Mouse (Mus musculus) neural tube, embryonic 11.5 days (tissue): Measurements from ENCODE around the gene Mrrf. TPM values are rescaled to one million over a fixed set of nuclear protein-coding genes. Genes with fewer than 3 reads are reported as not detected.
"Not testable (repeated sequence)": the region's sequence is repeated elsewhere in the genome, so short reads cannot be mapped to it uniquely, and the experiment has no call there.

Experiments used
- ATAC-seq: fragments of 200-750 bp; cut with Nextera tagmentation; 2 replicates; pipeline ENCODE4 v1.8.0; 2017; ENCODE audit warnings: moderate number of reproducible peaks, mild to moderate bottlenecking, moderate TSS enrichment, moderate library complexity; ENCODE audit not compliant: insufficient read depth, low FRiP score, low TSS enrichment
- DNase-seq: peaks from one replicate; pipeline ENCODE4 v3.0.0-alpha.2; 2015; ENCODE audit warnings: low spot score
- H3K27ac ChIP-seq: fragments of 300-500 bp; sonication (generic); 2 replicates; pipeline ENCODE4 v1.5.1; 2014; ENCODE audit warnings: low read depth, mild to moderate bottlenecking, low read length
- H3K27me3 ChIP-seq: fragments of 300-500 bp; sonication (generic); 2 replicates; pipeline ENCODE4 v1.6.1; 2014; ENCODE audit warnings: mild to moderate bottlenecking, low read length, mixed read lengths; ENCODE audit not compliant: control insufficient read depth, insufficient read depth
- H3K36me3 ChIP-seq: fragments of 300-500 bp; sonication (generic); 2 replicates; pipeline ENCODE4 v1.6.1; 2014; ENCODE audit warnings: mild to moderate bottlenecking, low read length, moderate library complexity, mixed read lengths; ENCODE audit not compliant: control insufficient read depth, insufficient read depth
- H3K4me1 ChIP-seq: fragments of 300-500 bp; sonication (generic); 2 replicates; pipeline ENCODE4 v1.6.1; 2014; ENCODE audit warnings: low read length, mixed read lengths; ENCODE audit not compliant: control insufficient read depth, insufficient read depth
- H3K4me2 ChIP-seq: fragments of 300-500 bp; sonication (generic); 2 replicates; pipeline ENCODE4 v1.6.1; 2014; ENCODE audit warnings: low read depth, mild to moderate bottlenecking, moderate library complexity
- H3K4me3 ChIP-seq: fragments of 300-500 bp; sonication (generic); 2 replicates; pipeline ENCODE4 v1.5.1; 2014; ENCODE audit warnings: low read depth, low read length
- H3K9ac ChIP-seq: fragments of 300-500 bp; sonication (generic); 2 replicates; pipeline ENCODE4 v1.6.1; 2014; ENCODE audit warnings: mild to moderate bottlenecking, low read length
- H3K9me3 ChIP-seq: fragments of 300-500 bp; sonication (generic); 2 replicates; pipeline ENCODE4 v1.6.1; 2016; ENCODE audit warnings: low read length; ENCODE audit not compliant: control insufficient read depth
- WGBS: fragments of 180-500 bp; shearing (Covaris S2); extraction: QIAGEN DNeasy Blood & Tissue Kit; methylation state at CpG from one replicate; pipeline ENCODE4 v1.1.7; 2014; 5-methylcytosine and 5-hydroxymethylcytosine counted together
- polyA plus RNA-seq: library from polyadenylated mRNA; unstranded; fragments of >200 nt; fragmentation: Nextera tagmentation; extraction: Ambion mirVana; gene quantifications from 2 replicates; pipeline ENCODE4 v1.2.1, GENCODE M21; 2014

Mrrf gene
- polyA plus RNA-seq, 1 experiment from 2014 or later: 31.3 TPM

DNA sequence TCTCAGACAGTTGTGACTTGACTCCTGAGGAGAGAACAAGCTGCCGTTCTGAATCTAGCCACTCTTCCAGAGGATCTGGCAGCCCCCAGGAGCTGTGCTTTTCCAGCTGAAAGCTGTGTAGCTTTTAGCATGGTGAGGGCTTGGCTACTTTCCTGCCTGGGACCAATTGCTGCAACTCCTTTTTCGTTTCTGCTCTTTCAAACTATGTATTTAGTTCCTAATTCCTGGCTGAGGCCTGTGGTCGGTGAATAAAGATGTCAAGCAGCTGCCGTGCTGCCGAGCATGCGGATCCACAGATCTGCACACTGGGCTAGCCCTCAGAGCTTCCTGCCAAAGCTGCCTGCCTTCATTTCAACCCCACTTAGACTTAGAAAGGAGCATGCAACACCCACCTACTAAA, 48.7 kb downstream of the Mrrf start:
- no peak overlapping the region for H3K4me2 ChIP-seq

DNA sequence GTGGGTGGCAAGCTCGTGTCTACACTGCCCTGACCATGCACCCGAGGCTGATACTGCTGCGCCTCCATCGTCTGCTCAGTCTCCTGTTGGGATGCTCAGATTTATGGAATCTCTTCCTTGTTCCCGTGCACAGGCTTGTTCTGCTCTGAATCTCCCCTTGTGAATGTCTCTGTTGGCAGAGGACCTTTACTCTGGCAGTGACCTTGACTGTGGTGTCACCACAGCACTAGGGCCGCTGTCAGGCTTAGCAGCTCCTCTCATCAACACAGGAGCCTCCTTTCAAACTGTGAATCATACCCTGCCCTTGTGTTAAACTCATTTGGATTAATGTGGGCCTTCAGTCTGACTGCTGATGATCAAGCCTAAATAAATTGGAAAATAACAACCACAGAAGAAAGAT, 53.0 kb downstream of the Mrrf start:
- 65% methylated on average over 6 of the region's 6 CpGs for WGBS
- not testable (repeated sequence) for ATAC-seq, H3K4me3 ChIP-seq, H3K9ac ChIP-seq, DNase-seq, H3K9me3 ChIP-seq, H3K27ac ChIP-seq, H3K27me3 ChIP-seq, H3K4me2 ChIP-seq, H3K36me3 ChIP-seq, H3K4me1 ChIP-seq

More for the DNA sequence above, 48.7 kb downstream of the Mrrf start:
- Histone ChIP-seq H3K27me3 (no peaks in the 10 kb centered on the region), H3K9ac (no peak overlapping the region), H3K36me3 (no peaks in the 10 kb centered on the region), H3K4me1 (no peaks in the 10 kb centered on the region), H3K9me3 (no peaks in the 10 kb centered on the region), H3K27ac (no peak overlapping the region), H3K4me3 (no peak overlapping the region)
- ATAC-seq: no peak
- no peak for DNase-seq
- WGBS: 83% methylated on average over 6 of the region's 6 CpGs

DNA sequence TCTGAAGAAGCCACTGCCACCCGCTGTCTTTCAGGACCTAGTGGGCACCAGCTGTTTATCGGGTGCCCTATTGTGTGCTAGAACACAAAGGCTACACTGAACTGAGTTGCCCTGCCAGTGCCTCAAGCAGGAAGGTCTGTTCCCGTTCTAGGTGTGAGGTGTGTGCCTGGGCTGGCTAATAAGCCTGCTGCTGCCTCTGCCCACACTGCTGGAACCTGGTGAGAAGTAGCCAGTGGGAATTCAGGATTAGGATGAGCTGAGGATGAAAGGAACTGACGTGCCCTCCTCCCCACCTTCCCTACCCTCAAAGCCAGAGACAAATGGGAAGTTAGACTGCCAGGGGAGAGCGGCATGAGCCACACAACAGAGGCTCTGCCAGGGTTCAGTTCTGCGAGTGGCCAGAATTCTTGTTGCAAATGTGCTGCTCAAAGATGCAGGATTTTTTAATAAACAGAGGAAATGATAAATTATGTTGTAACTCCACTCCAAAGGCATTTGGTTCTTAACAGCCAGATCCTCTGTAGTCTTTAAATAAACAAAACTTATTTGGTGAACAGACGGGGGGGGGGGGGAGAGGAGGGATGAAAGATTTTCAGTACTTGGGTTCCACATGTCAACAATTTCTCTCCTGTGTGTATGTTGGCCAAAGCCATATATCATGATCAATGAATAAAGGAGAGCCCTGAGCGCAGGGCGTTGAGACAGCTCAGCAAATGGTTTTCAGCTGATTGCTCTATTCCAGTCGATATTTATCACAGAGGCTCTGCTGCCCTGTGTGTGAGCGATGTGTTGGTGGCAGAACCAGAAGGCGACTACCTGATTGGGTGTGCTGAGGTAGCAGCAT, 55.1 kb downstream of the Mrrf start:
- Histone ChIP-seq H3K27me3 (no peaks in the 10 kb centered on the region; the same call in 1 of the 2 replicates), H3K27ac (0 out of 2 replicates have a peak overlapping the region, but pooled peaks have one; percentile 14), H3K36me3 (no peaks in the 10 kb centered on the region), H3K4me1 (no peaks in the 10 kb centered on the region), H3K9ac (no peak overlapping the region), H3K4me2 (no peak overlapping the region), H3K9me3 (no peaks in the 10 kb centered on the region), H3K4me3 (no peak overlapping the region)
- DNase-seq: no peak
- 0 out of 2 replicates have a peak, but pooled peaks have one; percentile 23 for ATAC-seq
- 49% methylated on average over 12 of the region's 12 CpGs for WGBS

DNA sequence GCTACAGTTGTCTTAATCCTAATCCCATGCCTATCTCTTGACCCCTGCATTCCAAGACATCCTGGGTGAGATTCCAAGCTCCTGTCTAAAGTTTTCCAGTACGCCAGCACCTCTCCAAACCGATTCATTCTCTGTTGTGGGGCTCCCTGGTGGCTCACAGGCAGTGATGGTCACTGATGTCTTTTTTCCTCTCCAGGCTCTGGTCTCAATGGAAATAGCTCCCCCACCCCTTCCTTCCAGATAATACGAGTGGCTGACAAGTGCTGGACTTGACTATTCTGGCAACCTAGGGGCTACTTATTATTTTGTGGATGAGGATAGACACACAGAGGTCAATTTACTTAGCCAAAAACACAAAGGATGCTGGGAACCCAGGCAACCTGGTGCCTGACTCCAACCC, 60.8 kb downstream of the Mrrf start:
- Histone ChIP-seq H3K9ac (no peak overlapping the region), H3K27ac (no peak overlapping the region), H3K9me3 (no peaks in the 10 kb centered on the region), H3K4me3 (no peak overlapping the region), H3K4me2 (no peak overlapping the region), H3K36me3 (no peaks in the 10 kb centered on the region), H3K4me1 (peaks cover 7% of the 10 kb centered on the region; the same call in 1 of the 2 replicates), H3K27me3 (peaks cover 8% of the 10 kb centered on the region)
- 70% methylated on average over 3 of the region's 3 CpGs for WGBS
- ATAC-seq: no peak
- DNase-seq: no peak

DNA sequence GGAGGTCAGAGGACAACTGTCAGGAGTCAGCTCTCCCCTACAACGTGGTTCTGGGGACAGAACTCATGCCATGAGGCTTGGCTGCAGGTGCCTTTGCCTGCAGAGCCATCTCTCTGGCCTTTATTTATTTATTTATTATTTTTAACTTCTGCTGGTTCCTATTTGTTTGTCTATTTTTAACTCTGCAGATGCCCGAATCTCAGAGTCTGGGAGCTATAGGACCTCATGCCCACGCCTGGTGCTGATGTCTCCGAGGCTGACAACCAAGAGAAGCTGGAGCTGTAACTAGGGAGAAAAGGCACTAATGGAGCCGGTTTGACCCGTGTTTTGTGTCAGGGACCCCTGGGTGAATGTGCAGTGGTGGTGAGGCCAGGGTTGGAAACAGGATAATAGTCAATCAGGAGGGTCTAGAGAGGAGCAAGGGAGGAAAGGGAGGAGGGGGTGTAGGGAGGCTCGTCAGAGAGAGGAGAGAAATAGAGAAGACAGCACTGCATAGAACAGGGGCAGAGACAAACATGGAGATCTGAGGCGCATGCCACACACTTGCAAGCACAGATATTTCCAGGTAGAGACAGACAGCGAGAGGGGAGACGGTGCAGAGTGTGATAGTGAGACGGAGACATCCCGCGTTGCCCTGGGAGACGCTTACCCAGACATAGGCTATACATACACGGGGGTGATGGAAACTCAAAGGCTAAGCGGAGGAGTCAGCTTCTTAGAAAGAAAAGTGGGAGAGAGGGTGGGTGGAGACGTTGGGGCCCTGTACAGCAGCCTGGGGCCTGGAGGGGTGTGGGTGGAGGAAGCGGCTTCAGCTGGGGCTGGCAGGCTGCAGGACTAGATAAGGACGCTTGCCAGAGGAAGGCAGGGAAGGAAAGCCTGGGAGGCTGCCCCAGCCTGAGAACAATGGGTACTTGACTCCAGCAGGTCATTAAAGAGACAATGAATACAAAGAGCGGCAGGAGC, 62.0 kb downstream of the Mrrf start:
- H3K4me2 ChIP-seq: peak overlapping the region; percentile 34
- H3K4me3 ChIP-seq: no peak overlapping the region
- H3K27ac ChIP-seq: no peak overlapping the region
- no peaks in the 10 kb centered on the region for H3K36me3 ChIP-seq
- peak; percentile 35 for ATAC-seq
- peak; percentile 44 for DNase-seq
- peaks cover 7% of the 10 kb centered on the region; the same call in 1 of the 2 replicates for H3K4me1 ChIP-seq
- H3K27me3 ChIP-seq: peaks cover 19% of the 10 kb centered on the region
- peak overlapping the region; percentile 52 for H3K9ac ChIP-seq
- no peaks in the 10 kb centered on the region for H3K9me3 ChIP-seq
- WGBS: 13% methylated on average over 20 of the region's 20 CpGs

DNA sequence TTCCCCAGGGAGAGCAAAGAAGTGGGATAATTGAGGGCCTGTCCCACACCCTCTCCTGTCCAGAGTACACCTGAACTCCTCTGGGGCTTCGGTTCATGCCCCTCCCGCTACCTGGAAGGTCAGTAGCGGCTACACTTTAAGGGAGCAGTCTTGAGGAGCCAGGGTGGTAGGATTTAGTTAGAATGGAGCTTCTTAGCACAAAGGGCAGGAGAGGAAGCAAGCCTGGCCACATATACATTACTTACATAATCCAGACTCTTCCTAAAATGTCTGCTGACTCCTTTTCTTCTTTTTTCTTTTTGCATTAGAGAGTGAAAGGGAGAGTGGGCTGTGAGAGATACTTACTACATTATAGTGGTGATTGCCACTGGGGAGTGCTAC, 62.7 kb downstream of the Mrrf start:
- Histone ChIP-seq H3K4me1 (peaks cover 7% of the 10 kb centered on the region; the same call in 1 of the 2 replicates), H3K27ac (no peak overlapping the region), H3K27me3 (peaks cover 19% of the 10 kb centered on the region), H3K9me3 (no peaks in the 10 kb centered on the region), H3K9ac (peak overlapping the region; percentile 52), H3K4me2 (peak overlapping the region; percentile 34; the same call in 1 of the 2 replicates), H3K4me3 (no peak overlapping the region), H3K36me3 (no peaks in the 10 kb centered on the region)
- DNase-seq: no peak
- ATAC-seq: no peak; the same call in 1 of the 2 replicates
- 4% methylated on average over 3 of the region's 3 CpGs for WGBS

DNA sequence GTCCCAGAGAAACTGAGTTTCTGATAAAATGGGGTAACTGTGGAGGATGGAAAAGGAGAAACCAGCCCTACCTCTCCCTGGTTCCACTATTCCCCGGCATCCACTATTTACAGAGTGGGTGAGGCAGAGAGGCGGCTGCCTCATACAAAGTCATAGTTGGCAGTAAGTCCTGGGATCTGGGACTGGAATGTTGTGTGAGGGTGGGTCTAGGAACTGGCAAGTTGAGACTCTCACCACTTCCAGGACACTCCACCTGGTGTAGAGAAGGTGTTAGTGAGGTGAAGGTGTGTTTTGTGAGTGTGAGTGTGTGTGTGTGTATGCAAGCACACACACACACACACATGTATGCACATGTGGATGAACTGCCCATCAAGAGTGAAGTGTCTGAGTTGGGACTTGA, 64.6 kb downstream of the Mrrf start:
- 77% methylated on average over 2 of the region's 2 CpGs for WGBS
- peaks cover 32% of the 10 kb centered on the region for H3K27me3 ChIP-seq
- H3K9ac ChIP-seq: no peak overlapping the region
- H3K9me3 ChIP-seq: no peaks in the 10 kb centered on the region
- H3K4me1 ChIP-seq: peaks cover 7% of the 10 kb centered on the region; the same call in 1 of the 2 replicates
- H3K4me3 ChIP-seq: no peak overlapping the region
- H3K36me3 ChIP-seq: no peaks in the 10 kb centered on the region
- no peak overlapping the region for H3K27ac ChIP-seq
- no peak overlapping the region for H3K4me2 ChIP-seq
- ATAC-seq (no peak), DNase-seq (no peak)

DNA sequence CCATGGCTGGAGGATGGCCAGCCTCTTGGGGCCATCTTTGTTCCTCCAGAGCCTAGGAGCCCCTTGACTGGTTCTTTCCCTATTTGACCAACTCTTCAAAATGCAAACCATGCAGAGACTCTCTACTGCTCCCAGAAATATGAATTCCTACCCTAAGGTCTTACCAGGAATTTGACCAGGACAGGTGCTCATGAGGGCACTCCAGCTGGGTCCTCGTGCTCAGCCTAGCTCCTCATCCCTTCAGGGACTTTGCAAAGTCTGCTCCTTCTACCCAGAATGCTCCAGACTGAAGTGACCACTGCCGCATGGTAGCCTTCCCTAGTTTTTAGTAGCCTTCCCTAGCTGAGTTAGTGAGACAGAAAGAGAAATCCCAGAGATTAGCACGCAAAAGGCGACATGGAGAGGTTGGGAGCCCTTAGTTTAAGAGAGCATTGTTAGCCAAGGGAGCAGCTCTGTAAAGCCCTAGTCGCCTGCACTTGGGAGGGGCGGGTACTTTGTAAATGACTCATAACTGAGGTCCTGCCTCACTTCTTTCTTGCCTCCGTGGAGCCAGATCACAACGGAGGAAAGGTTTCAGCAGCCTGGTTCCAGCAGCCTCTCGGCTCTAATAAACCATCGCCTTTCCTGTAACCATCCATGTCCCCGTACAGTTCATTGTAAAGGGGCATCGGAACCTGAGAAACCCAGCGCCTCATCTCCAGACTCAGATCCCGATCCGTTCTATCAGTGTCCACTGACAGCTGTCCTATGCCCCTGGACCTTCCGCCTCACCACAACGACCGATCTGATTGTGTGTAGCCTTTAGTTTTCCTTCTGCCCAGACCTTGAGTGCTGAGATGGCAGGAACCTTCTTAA, 65.8 kb downstream of the Mrrf start:
- H3K36me3 ChIP-seq: no peaks in the 10 kb centered on the region
- no peak overlapping the region for H3K4me2 ChIP-seq
- no peaks in the 10 kb centered on the region for H3K9me3 ChIP-seq
- ATAC-seq: no peak
- no peak overlapping the region for H3K9ac ChIP-seq
- DNase-seq: no peak
- 22% methylated on average over 18 of the region's 18 CpGs for WGBS
- H3K27me3 ChIP-seq: peaks cover 32% of the 10 kb centered on the region
- H3K4me1 ChIP-seq: peaks cover 7% of the 10 kb centered on the region; the same call in 1 of the 2 replicates
- no peak overlapping the region for H3K4me3 ChIP-seq
- no peak overlapping the region for H3K27ac ChIP-seq
